Mouse (Mus musculus) heart, embryonic 11.5 days (tissue): ENCODE data around the gene Zfp37. TPM values are rescaled to one million over a fixed set of nuclear protein-coding genes. Genes with fewer than 3 reads are reported as not detected.
"Not testable (repeated sequence)": the region's sequence is repeated elsewhere in the genome, so short reads cannot be mapped to it uniquely, and the experiment has no call there.

ENCODE experiments used
- ATAC-seq: fragments of 200-750 bp; cut with Nextera tagmentation; replicated peaks from 2 replicates; pipeline ENCODE4 v1.8.0; 2017; ENCODE audit warnings: moderate library complexity; ENCODE audit not compliant: insufficient number of reproducible peaks, low FRiP score, low TSS enrichment
- H3K27ac ChIP-seq: fragments of 300-500 bp; sonication (generic); 2 replicates; pipeline ENCODE4 v1.5.1; 2014; ENCODE audit warnings: mild to moderate bottlenecking, low read depth, low read length
- H3K27me3 ChIP-seq: fragments of 300-500 bp; sonication (generic); 2 replicates; pipeline ENCODE4 v1.6.1; 2014; ENCODE audit warnings: mild to moderate bottlenecking, low read length, mixed read lengths; ENCODE audit not compliant: control insufficient read depth, insufficient read depth
- H3K36me3 ChIP-seq: fragments of 300-500 bp; sonication (generic); 2 replicates; pipeline ENCODE4 v1.6.1; 2014; ENCODE audit warnings: mild to moderate bottlenecking, low read length, moderate library complexity, mixed read lengths; ENCODE audit not compliant: control insufficient read depth, insufficient read depth
- H3K4me1 ChIP-seq: fragments of 300-500 bp; sonication (generic); 2 replicates; pipeline ENCODE4 v1.6.1; 2014; ENCODE audit warnings: low read length; ENCODE audit not compliant: control insufficient read depth, insufficient read depth
- H3K4me2 ChIP-seq: fragments of 300-500 bp; sonication (generic); 2 replicates; pipeline ENCODE4 v1.6.1; 2014; ENCODE audit warnings: mild to moderate bottlenecking, moderate library complexity
- H3K4me3 ChIP-seq: fragments of 300-500 bp; sonication (generic); 2 replicates; pipeline ENCODE4 v1.5.1; 2014; ENCODE audit warnings: low read depth, low read length
- H3K9ac ChIP-seq: fragments of 300-500 bp; sonication (generic); 2 replicates; pipeline ENCODE4 v1.6.1; 2014; ENCODE audit warnings: mild to moderate bottlenecking, low read depth, low read length, moderate library complexity
- H3K9me3 ChIP-seq: fragments of 300-500 bp; sonication (generic); replicated peaks from 2 replicates; pipeline ENCODE4 v1.6.1; 2016; ENCODE audit warnings: low read length; ENCODE audit not compliant: control insufficient read depth
- WGBS: fragments of 180-500 bp; shearing (Covaris S2); extraction: QIAGEN DNeasy Blood & Tissue Kit; methylation state at CpG from one replicate; pipeline ENCODE4 v1.1.7; 2014; ENCODE audit not compliant: insufficient replicate concordance; 5-methylcytosine and 5-hydroxymethylcytosine counted together
- polyA plus RNA-seq: library from polyadenylated mRNA; unstranded; fragments of >200 nt; fragmentation: Nextera tagmentation; extraction: Ambion mirVana; gene quantifications from 2 replicates; pipeline ENCODE4 v1.2.1, GENCODE M21; 2014

Zfp37 gene
- polyA plus RNA-seq, 1 experiment from 2014 or later, result 8.9 TPM

DNA sequence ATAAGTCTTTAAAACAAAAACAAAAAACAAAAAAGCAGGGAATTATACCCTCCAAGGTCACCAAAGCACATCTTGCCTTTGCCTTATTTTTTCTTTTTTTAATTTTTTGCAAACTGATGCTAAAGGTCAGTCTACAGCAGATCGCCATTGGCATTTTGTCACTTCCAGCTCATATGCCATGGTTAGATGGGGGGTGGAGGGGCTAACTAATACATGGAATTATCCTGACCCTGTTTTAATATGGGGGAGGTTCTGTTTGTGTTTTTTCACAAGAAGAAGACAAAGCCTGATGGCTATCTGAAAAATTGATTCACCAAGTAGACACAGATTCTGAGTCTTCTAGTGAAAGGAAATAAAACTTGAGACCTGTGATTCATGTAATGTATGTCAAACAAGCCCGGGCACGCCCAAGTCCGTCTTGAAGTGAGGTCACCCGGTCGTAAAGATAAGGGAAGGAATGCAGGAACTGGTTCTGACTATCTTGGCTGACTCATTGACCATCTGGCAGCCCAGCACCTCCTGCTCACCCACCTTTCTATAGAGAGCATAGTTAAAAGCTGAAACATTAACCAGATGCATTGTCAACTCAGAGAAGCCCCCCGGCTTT lies 30.8 kb downstream of the Zfp37 start:
- ATAC-seq, result no peak
- 46% methylated on average over 7 of the region's 7 CpGs for WGBS
- H3K4me3 ChIP-seq, result no peak overlapping the region
- H3K27me3 ChIP-seq, result no peaks in the 10 kb centered on the region
- no peak overlapping the region for H3K9ac ChIP-seq
- no peak overlapping the region for H3K27ac ChIP-seq
- peaks cover 46% of the 10 kb centered on the region for H3K36me3 ChIP-seq
- no peak overlapping the region for H3K4me2 ChIP-seq
- peaks cover 7% of the 10 kb centered on the region for H3K9me3 ChIP-seq
- no peaks in the 10 kb centered on the region for H3K4me1 ChIP-seq

GRCm38 (mm10) chr4:62188778-62189177 lies 42.1 kb downstream of the Zfp37 start:
- no peaks in the 10 kb centered on the region for H3K4me1 ChIP-seq
- no peak overlapping the region for H3K9ac ChIP-seq
- peaks cover 45% of the 10 kb centered on the region for H3K36me3 ChIP-seq
- no peak overlapping the region for H3K27ac ChIP-seq
- no peak overlapping the region for H3K4me3 ChIP-seq
- H3K9me3 ChIP-seq, result peaks cover 50% of the 10 kb centered on the region
- no peaks in the 10 kb centered on the region for H3K27me3 ChIP-seq
- no peak overlapping the region for H3K4me2 ChIP-seq
- no peak for ATAC-seq

GRCm38 (mm10) chr4:62177282-62177681 lies 53.6 kb downstream of the Zfp37 start:
- Histone ChIP-seq H3K27ac (no peak overlapping the region), H3K4me3 (no peak overlapping the region), H3K4me1 (no peaks in the 10 kb centered on the region), H3K4me2 (no peak overlapping the region), H3K36me3 (no peaks in the 10 kb centered on the region), H3K27me3 (no peaks in the 10 kb centered on the region), H3K9ac (no peak overlapping the region), H3K9me3 (no peaks in the 10 kb centered on the region)
- no peak for ATAC-seq
- 36% methylated on average over 5 of the region's 5 CpGs for WGBS

DNA sequence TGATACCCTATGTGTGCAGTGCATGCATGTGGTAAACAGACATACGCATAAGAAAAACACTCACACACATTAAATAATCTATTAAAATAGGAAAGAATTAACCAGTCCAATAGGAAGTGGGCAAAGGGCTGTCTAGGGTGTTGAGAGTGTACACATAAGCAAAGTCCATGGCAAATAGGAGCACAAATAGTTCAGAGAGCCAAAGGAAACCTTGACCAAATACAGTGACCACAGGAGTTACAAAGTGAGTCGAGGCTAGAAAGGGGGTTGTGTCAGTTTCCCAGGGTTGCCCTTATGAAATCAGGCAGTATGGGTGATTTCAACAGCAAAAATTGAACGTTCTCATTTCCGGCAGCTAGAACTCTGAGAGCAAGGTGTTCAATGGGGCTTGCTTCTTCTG lies 56.4 kb downstream of the Zfp37 start:
- Histone ChIP-seq H3K9ac (no peak overlapping the region), H3K4me1 (no peaks in the 10 kb centered on the region), H3K27me3 (no peaks in the 10 kb centered on the region), H3K4me3 (no peak overlapping the region), H3K4me2 (no peak overlapping the region), H3K27ac (no peak overlapping the region), H3K36me3 (no peaks in the 10 kb centered on the region), H3K9me3 (no peaks in the 10 kb centered on the region)
- no peak for ATAC-seq
- WGBS, result 82% methylated on average over 4 of the region's 4 CpGs

DNA sequence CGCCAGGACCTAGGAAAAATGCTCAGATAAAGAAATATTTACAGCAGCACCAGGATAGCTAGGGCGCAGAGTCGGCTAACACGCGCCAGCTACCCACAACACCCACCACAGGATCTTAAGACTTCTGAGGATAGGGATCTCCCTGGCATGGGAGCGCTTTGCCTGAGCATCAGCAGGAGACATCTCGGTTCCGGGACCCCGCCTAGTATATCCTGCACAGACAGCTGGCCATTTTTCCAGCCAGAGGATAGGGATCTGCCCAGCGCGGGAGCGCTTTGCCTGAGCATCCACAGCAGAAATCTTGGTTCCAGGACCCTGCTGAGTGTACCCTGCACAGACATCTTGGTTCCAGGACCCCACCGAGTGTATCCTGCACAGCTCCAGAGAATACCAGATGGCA lies 63.2 kb downstream of the Zfp37 start:
- H3K9ac ChIP-seq, H3K36me3 ChIP-seq, H3K27ac ChIP-seq, H3K4me3 ChIP-seq, H3K4me2 ChIP-seq, H3K27me3 ChIP-seq, ATAC-seq, H3K9me3 ChIP-seq, H3K4me1 ChIP-seq: not testable (repeated sequence)
- WGBS, result 86% methylated on average over 13 of the region's 13 CpGs

- 58% methylated on average over 1 of the region's 1 CpGs for WGBS
- ATAC-seq, result no peak
- H3K36me3 ChIP-seq, result no peaks in the 10 kb centered on the region
- H3K9ac ChIP-seq, result no peak overlapping the region
- no peak overlapping the region for H3K4me3 ChIP-seq
- no peak overlapping the region for H3K27ac ChIP-seq
- no peaks in the 10 kb centered on the region for H3K27me3 ChIP-seq
- no peak overlapping the region for H3K4me2 ChIP-seq
- H3K4me1 ChIP-seq, result no peaks in the 10 kb centered on the region
- no peaks in the 10 kb centered on the region for H3K9me3 ChIP-seq
Observed at GRCm38 (mm10) chr4:62158401-62158800, 72.4 kb downstream of the Zfp37 start.

GRCm38 (mm10) chr4:62150811-62151210 lies 80.0 kb downstream of the Zfp37 start, which contains the start of gene Mup21:
Gene Mup21 (minus strand): TSS chr4:62150863.
- Histone ChIP-seq H3K27me3 (no peaks in the 10 kb centered on the region), H3K4me2 (no peak within 1 kb of the TSS), H3K9ac (no peak within 1 kb of the TSS), H3K4me1 (no peaks in the 10 kb centered on the region), H3K27ac (no peak within 1 kb of the TSS), H3K4me3 (no peak within 1 kb of the TSS), H3K36me3 (no peaks in the 10 kb centered on the region), H3K9me3 (no peaks in the 10 kb centered on the region; the same call in 1 of the 2 replicates)
- WGBS, result 69% methylated on average over 2 of the region's 2 CpGs
- no peak for ATAC-seq

Other genes with a start within 250 kb of the Zfp37 start
- gene Mup20, start 176.9 kb downstream of the Zfp37 start, polyA plus RNA-seq, result not detected in 2 replicates
- gene Mup3, start 143.7 kb downstream of the Zfp37 start, polyA plus RNA-seq, result not detected in 2 replicates
- gene Mup21, start 80.2 kb downstream of the Zfp37 start, polyA plus RNA-seq, result not detected in 2 replicates
- gene Slc31a2, start 31.5 kb upstream of the Zfp37 start, polyA plus RNA-seq, result 14.4 and 15.4 TPM in 2 replicates
- gene Fkbp15, start 129.5 kb upstream of the Zfp37 start, polyA plus RNA-seq, result 15.9 and 17.6 TPM in 2 replicates
- gene Slc31a1, start 129.7 kb upstream of the Zfp37 start, polyA plus RNA-seq, result 39.0 and 48.7 TPM in 2 replicates
- gene Cdc26, start 177.6 kb upstream of the Zfp37 start, polyA plus RNA-seq, result 101 and 103 TPM in 2 replicates
- 17.0 and 18.0 TPM in 2 replicates for gene Prpf4, start 177.8 kb upstream of the Zfp37 start, polyA plus RNA-seq
- gene Rnf183, start 204.2 kb upstream of the Zfp37 start, polyA plus RNA-seq, result not detected in 2 replicates
- gene Wdr31, start 239.8 kb upstream of the Zfp37 start, polyA plus RNA-seq, result 2.9 and 3.0 TPM in 2 replicates
- 0.52 and 0.83 TPM in 2 replicates for gene Bspry, start 249.0 kb upstream of the Zfp37 start, polyA plus RNA-seq